Mouse (Mus musculus): ENCODE results near the gene Mog.

DNA sequence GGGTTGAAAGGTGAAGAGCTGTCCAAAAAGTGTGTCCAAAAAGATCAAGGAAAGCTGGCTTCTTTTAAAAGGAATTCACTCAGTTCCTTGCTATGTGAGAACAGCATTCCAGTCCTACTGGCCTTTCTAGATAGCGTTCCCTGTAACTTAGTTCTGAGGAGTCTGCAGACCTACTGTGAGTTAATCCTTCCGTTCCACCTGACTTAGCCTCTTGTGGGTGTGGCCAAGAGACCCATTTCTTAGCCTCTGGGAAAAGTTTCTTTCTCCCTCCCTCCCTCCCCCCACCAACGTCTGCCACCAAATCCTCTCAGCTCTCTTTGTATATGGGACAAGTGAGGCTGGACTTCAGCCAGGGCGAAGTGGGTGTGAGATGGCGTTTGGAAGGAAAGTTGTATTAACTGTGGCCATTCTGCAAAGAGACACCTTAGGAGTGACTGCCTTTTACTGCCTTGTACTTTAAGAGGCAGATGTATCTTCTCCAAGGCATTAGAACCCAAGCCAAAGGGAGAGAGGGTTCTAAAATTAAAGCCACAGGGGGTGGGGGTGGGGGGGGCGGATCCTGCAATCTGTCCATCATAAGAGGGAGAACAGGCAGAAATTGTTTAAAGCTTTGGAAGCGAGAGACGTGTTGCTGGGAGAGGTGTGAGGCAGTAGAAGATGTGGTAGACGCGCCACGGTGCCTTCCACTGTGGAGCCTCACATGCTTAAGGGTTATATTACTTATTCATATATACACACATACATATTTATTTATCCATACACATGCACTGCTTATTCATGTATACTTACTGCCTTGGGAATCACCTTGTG lies 40.7 kb upstream of the Mog start:
- no peak for TF ChIP-seq TCF12 (IDR thresholded peaks at IDR 0.05; ENCODE audit: insufficient read depth, poor library complexity, severe bottlenecking)
- TF ChIP-seq MAX (IDR thresholded peaks at IDR 0.05; ENCODE audit: low read depth), result no peak
- TF ChIP-seq POLR2A (IDR thresholded peaks at IDR 0.05; ENCODE audit: insufficient read length, low read depth), result no peak
